Mouse (Mus musculus): Measurements from ENCODE around the gene Capn5. TPM values are rescaled to one million over a fixed set of nuclear protein-coding genes. Genes with fewer than 3 reads are reported as not detected.

The Capn5 gene
- 5.0 and 5.7 TPM in 2 replicates for polyA plus RNA-seq (2016; fragmentation: Nextera tagmentation; extraction: Ambion mirVana)

DNA sequence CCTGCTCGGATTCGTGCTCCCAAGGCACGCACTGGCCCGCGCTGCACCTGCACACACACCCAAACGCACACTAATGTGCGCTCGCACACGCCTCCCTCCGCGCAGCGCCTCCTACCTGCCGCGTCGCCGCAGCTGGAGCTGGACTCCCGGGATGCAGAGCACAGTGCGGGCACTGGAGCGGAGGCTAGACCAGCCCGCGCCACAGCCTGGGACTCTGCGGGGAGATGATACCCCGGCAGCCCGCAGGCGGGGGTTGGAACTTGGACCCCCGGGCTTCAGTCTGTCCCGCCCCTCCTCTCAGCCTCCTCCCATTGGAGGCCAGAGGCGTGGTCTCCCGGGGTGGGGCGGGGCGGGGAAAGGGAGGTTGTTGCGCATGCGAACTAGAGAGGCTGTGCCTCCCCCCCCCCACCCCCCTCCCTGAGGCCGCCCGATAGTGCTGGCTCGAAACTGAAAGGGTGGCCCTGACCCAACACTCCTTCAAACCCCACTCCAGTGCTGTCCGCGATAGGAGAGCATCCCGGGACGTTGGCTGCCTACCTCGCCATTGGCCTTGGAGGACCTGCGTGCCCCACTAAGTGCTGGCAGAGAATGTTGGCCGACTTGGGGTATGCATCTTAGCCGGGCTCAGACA, at the start of gene Capn5:
Gene Capn5, minus strand, starts transcription at position 346 of the 631 bp plus-strand sequence.
- Histone ChIP-seq H3K4me3 (peak within 1 kb of the TSS; percentile 75), H3K9me3 (no peaks in the 10 kb centered on the region), H3K9ac (peak within 1 kb of the TSS; percentile 67), H3K4me2 (replicated peaks) (peak within 1 kb of the TSS; percentile 87), H3K27me3 (no peaks in the 10 kb centered on the region; the same call in 1 of the 2 replicates), H3K36me3 (no peaks in the 10 kb centered on the region), H3K27ac (0 out of 2 replicates have a peak within 1 kb of the TSS, but pooled peaks have one; percentile 30), H3K4me1 (peaks cover 9% of the 10 kb centered on the region; the same call in 1 of the 2 replicates)
- WGBS: 2% methylated on average over 37 of the region's 44 CpGs
- peak; percentile 74 for ATAC-seq (ENCODE audit: insufficient number of reproducible peaks, insufficient read depth, low FRiP score, low TSS enrichment)

DNA sequence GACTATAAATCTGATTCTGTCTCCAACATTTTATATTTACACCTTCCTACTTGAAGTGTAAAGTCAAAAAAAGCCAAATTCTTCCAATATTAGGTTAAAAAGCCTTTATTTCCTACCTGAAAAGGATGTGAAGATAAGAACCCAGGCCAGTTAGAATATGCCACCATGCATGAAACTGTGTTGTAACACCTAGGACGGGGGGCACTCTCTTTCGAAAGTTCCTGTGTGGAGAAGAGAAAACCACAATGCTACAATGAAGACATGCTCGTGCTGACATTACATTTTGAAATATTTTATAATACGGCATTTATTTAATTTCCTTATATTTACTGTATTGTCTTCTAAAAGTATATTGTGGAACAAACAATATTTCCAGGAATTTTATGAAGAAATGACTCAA, 45.7 kb upstream of the Capn5 start:
- no peak overlapping the region for H3K9ac ChIP-seq
- H3K4me2 ChIP-seq (replicated peaks): no peak overlapping the region
- H3K36me3 ChIP-seq: no peaks in the 10 kb centered on the region
- H3K4me1 ChIP-seq: no peaks in the 10 kb centered on the region
- H3K27me3 ChIP-seq: no peaks in the 10 kb centered on the region
- no peak overlapping the region for H3K4me3 ChIP-seq
- 92% methylated on average over 4 of the region's 4 CpGs for WGBS
- no peaks in the 10 kb centered on the region for H3K9me3 ChIP-seq
- H3K27ac ChIP-seq: no peak overlapping the region
- ATAC-seq (ENCODE audit: insufficient number of reproducible peaks, insufficient read depth, low FRiP score, low TSS enrichment): no peak

DNA sequence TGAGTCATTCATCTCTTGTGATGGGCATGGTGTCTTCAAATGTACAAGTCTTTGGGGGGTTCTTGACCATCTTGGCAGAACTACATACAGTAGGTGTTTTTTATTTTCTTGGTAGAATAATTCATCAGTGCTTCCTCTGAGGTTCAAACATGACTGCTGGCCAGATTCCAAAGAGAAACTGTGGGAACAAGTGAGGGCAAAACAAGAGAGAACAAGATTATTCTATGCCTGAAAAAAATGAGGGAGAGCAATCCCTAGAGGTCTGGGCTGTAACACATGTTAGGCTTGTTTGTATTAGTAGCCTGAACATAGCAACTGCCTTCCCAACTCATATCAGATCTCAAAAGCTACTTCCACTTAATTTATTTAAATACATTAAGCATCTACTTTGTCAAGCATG, 38.6 kb upstream of the Capn5 start:
- Histone ChIP-seq H3K36me3 (no peaks in the 10 kb centered on the region), H3K4me3 (no peak overlapping the region), H3K4me1 (no peaks in the 10 kb centered on the region), H3K27ac (no peak overlapping the region), H3K4me2 (replicated peaks) (no peak overlapping the region), H3K9ac (no peak overlapping the region), H3K27me3 (no peaks in the 10 kb centered on the region), H3K9me3 (no peaks in the 10 kb centered on the region)
- ATAC-seq (ENCODE audit: insufficient number of reproducible peaks, insufficient read depth, low FRiP score, low TSS enrichment): no peak

DNA sequence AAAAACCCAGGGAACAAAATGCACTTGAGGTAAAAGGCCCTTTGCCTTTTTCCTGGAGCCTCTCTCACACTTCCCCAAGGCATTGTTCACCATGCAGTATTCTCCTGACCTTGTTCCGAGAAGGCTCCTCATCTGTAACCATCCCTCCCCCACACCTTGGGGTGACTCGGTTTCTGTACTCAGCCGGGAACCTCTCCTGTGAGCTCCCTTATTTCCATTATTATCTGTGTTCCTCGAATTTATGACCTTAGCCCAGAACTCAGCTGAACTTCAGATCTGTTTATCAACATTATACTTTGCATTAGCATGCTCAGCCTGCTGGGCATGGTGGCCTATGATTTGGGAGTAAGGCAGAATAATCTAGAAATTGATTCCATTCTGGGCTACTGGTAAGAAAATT, 24.9 kb upstream of the Capn5 start:
- WGBS: 75% methylated on average over 4 of the region's 4 CpGs
- Histone ChIP-seq H3K27ac (no peak overlapping the region), H3K4me3 (no peak overlapping the region), H3K4me1 (no peaks in the 10 kb centered on the region), H3K27me3 (no peaks in the 10 kb centered on the region), H3K36me3 (no peaks in the 10 kb centered on the region), H3K4me2 (replicated peaks) (no peak overlapping the region), H3K9ac (no peak overlapping the region), H3K9me3 (no peaks in the 10 kb centered on the region)
- no peak for ATAC-seq (ENCODE audit: insufficient number of reproducible peaks, insufficient read depth, low FRiP score, low TSS enrichment)

DNA sequence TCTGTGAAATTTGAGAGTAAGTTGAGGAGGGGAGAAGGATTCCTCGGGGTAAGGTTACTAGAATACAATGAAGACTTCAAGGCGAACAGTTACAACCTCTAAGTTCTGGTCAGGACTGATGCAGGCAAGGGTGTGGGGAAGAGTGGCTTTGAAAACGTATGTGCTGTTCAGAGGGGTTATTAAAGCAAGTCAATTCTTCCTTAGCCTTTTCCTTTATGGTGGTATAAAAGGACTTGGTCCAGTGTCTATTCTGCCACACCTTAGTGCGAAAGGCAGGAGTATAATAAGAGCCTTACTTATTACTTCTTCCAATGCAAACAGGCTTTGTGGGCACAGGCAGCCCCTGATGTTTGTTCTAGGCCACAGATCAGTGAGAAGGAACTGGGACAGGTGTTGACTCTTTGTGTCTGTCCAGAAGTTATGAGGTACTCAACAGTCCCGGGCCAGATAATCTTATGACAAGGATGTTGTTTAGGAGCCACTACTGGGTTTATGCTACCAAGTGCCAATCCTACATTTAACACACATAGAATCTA, 23.5 kb upstream of the Capn5 start:
- Histone ChIP-seq H3K27ac (no peak overlapping the region), H3K36me3 (no peaks in the 10 kb centered on the region), H3K4me2 (replicated peaks) (no peak overlapping the region), H3K9me3 (no peaks in the 10 kb centered on the region), H3K4me1 (no peaks in the 10 kb centered on the region), H3K9ac (no peak overlapping the region), H3K27me3 (peaks cover 2% of the 10 kb centered on the region), H3K4me3 (no peak overlapping the region)
- 74% methylated on average over 5 of the region's 5 CpGs for WGBS
- no peak for ATAC-seq (ENCODE audit: insufficient number of reproducible peaks, insufficient read depth, low FRiP score, low TSS enrichment)

DNA sequence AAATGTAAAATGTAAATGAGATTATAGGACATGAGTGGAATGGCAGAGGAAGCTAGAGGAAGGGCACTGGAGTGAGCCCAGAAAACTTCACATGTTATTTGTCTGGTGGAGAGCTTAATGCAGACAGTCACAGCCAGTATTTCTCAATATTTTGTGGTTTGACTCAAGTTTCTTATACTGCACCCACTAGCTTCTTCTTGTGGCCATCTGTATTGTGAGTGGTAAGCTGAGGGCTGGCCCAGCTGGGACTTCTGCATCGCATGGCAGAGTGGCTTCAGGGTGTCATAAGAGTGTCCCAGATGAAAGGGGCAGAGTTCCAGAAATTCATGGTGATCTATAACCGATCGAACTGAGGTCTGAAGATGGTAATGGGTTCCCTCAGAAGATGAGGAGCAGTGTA, 22.3 kb upstream of the Capn5 start:
- Histone ChIP-seq H3K4me2 (replicated peaks) (no peak overlapping the region), H3K9ac (no peak overlapping the region), H3K9me3 (no peaks in the 10 kb centered on the region), H3K27ac (no peak overlapping the region), H3K27me3 (peaks cover 13% of the 10 kb centered on the region), H3K36me3 (no peaks in the 10 kb centered on the region), H3K4me3 (no peak overlapping the region), H3K4me1 (no peaks in the 10 kb centered on the region)
- WGBS: 88% methylated on average over 3 of the region's 3 CpGs
- no peak for ATAC-seq (ENCODE audit: insufficient number of reproducible peaks, insufficient read depth, low FRiP score, low TSS enrichment)

DNA sequence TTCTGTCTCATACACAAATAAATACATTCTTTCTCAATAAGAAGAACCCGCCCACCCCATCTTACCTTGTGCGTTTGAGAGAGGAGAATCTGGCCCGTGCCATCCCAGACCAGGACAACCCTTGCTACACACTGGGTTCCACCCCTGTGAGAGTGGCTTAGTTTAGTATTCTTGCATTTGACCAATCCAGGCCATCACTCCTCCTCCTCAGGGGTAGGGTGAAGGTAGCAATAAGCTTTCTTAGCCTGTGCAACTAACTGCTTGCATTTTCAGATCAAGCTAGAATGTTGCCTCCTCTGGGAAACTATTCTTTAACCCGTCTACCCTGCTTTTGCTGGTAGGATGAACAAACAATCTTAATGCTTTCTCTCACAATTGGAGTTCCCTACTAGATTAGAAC, 21.3 kb upstream of the Capn5 start, which contains the start of gene B3gnt6:
Gene B3gnt6, minus strand, starts transcription at position 101 of the 400 bp plus-strand sequence.
- H3K4me3 ChIP-seq: no peak within 1 kb of the TSS
- no peak within 1 kb of the TSS for H3K27ac ChIP-seq
- WGBS: 86% methylated on average over 4 of the region's 4 CpGs
- H3K4me2 ChIP-seq (replicated peaks): no peak within 1 kb of the TSS
- peaks cover under 1% of the 10 kb centered on the region; the same call in 1 of the 2 replicates for H3K4me1 ChIP-seq
- ATAC-seq (ENCODE audit: insufficient number of reproducible peaks, insufficient read depth, low FRiP score, low TSS enrichment): no peak
- H3K27me3 ChIP-seq: peaks cover 23% of the 10 kb centered on the region
- no peak within 1 kb of the TSS for H3K9ac ChIP-seq
- no peaks in the 10 kb centered on the region for H3K9me3 ChIP-seq
- no peaks in the 10 kb centered on the region for H3K36me3 ChIP-seq

DNA sequence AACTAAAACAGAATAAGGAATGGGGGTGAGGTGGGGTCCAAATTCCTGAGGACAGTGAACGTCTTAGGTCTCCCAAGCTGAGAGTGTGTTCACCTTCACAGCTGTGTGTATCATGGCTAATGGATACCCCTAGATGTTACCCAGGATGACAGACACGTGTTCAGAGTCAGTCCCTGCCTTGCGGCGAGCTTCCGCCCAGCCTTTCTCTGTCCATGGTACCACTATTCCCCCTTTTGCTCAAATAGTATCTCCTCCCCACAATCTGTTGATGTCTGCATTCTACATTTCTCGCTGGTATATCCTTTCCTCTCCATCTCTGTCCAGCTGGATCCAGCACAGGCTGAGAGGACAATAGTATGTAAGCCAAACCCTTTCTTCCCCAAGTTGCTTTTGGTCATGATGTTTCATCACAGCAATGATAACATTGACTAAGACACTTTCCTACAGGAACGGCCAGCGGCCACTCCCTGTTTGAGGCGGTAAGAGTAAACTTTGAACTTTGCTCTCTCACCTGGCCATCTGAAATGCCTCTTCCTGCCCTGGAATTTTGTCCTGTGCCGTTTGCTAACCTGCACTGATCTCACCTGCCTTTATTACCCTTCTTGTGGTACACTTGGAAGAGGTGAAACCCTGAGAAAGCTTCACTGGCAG, 17.2 kb upstream of the Capn5 start:
- WGBS: 37% methylated on average over 10 of the region's 10 CpGs
- Histone ChIP-seq H3K4me2 (replicated peaks) (no peak overlapping the region), H3K9me3 (no peaks in the 10 kb centered on the region), H3K4me1 (peaks cover 11% of the 10 kb centered on the region), H3K9ac (no peak overlapping the region), H3K36me3 (no peaks in the 10 kb centered on the region), H3K4me3 (no peak overlapping the region), H3K27me3 (peaks cover 56% of the 10 kb centered on the region), H3K27ac (no peak overlapping the region)
- no peak for ATAC-seq (ENCODE audit: insufficient number of reproducible peaks, insufficient read depth, low FRiP score, low TSS enrichment)

DNA sequence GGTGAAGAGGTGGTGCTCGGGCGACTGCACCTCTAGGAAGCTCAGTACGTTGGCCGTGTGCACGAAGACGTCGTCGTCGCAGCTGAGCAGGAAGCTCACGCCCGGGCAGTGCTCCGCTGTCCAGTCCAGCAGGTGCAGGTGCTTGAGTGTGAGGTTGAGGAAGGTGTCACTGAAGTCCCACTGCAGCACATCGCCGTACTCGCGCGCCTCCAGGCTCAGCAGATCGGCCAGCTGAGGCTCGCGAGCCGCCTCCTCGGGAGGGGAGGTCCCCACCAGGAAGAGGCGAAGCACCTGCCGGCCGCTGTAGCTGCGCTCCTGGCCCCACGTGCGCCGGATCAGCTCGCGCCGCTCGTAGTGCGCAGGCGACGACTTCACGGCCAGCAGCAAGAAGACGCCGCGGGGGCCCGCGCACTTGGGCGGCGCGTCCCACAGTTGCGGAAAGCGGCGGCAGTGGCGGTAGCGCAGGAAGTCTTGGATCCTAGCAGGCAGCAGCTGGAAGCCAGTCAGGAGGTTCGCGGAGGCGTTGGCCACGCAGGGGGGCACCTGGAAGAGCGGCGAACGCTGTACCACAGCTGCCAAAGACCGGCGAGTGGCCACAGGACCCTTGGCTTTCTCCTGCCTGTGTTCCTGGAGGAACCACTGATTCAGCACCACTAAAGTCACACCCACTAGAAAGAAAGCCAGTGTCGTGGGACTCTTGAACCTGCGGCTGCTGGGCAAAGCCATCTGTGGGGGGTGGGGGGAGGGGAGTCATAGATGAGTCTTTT, 16.1 kb upstream of the Capn5 start:
- H3K4me3 ChIP-seq: peak overlapping the region; percentile 34
- H3K36me3 ChIP-seq: no peaks in the 10 kb centered on the region
- H3K27ac ChIP-seq: no peak overlapping the region
- peaks cover 56% of the 10 kb centered on the region for H3K27me3 ChIP-seq
- 2% methylated on average over 61 of the region's 61 CpGs for WGBS
- peaks cover 11% of the 10 kb centered on the region for H3K4me1 ChIP-seq
- peak overlapping the region; percentile 66 for H3K4me2 ChIP-seq (replicated peaks)
- H3K9me3 ChIP-seq: no peaks in the 10 kb centered on the region
- H3K9ac ChIP-seq: 0 out of 2 replicates have a peak overlapping the region, but pooled peaks have one; percentile 0
- 0 out of 2 replicates have a peak, but pooled peaks have one; percentile 65 for ATAC-seq (ENCODE audit: insufficient number of reproducible peaks, insufficient read depth, low FRiP score, low TSS enrichment)

DNA sequence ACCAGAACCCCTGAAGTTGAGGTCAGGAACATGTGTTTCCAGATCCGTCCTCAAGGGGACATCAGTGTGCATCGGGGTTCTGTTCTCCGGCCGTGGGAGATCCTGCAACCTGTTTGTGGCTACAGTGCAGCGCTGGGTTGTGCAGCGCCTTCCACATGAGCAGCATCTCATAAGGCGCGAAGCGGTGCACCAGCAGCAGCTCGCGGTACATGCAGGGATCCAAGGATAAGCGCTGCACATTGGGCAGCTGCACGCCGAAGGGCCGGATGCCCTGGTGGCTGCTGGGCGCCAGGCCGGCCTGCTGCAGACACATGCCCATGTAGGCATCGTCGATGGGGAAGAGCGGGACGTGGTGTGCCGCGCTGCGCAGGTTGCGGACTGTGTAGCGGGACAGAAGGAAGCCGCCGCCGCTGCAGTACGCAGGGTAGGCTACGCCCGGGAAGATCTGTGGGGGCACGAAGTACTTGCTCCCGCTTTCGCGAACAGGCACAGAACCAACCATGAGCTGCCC, 15.5 kb upstream of the Capn5 start:
- H3K27me3 ChIP-seq: peaks cover 56% of the 10 kb centered on the region
- no peak overlapping the region for H3K27ac ChIP-seq
- peak overlapping the region; percentile 34 for H3K4me3 ChIP-seq
- no peaks in the 10 kb centered on the region for H3K36me3 ChIP-seq
- peaks cover 11% of the 10 kb centered on the region for H3K4me1 ChIP-seq
- H3K9ac ChIP-seq: no peak overlapping the region
- no peaks in the 10 kb centered on the region for H3K9me3 ChIP-seq
- peak; percentile 42; the same call in 1 of the 2 replicates for ATAC-seq (ENCODE audit: insufficient number of reproducible peaks, insufficient read depth, low FRiP score, low TSS enrichment)
- peak overlapping the region; percentile 66 for H3K4me2 ChIP-seq (replicated peaks)
- WGBS: 7% methylated on average over 36 of the region's 36 CpGs

DNA sequence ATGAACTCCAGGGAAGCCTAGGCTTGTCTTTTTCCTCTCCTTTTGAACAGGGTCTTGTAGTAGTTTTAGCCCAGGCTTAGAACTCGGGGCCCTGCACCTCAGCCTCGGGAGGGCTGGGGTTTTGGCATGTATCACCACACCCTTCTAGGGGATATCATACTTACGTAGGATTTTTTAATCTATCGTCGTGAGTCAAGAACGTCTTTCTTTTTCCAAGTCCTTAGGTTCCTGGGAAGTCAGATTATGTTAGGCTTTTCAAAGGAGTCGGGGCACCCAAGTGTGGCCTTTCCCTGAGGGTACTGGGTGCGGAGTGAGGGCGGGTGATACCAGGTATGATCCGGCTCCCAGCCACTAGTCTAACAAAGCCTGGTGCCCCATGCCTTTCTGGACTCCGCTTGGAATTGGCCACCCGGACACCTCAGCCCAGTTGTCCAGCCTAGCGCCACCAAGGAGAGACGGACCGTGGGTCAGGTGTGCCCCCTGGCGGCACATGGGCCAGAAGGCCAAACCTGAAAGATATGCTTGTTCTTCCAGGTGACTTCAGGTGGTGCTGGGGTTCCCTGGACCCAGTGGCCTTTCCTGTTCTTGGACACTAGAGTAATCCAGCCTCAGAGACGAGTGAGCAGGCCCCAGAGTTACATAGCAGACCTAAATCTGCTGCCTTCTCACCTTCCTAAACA, 13.6 kb upstream of the Capn5 start:
- ATAC-seq (ENCODE audit: insufficient number of reproducible peaks, insufficient read depth, low FRiP score, low TSS enrichment): no peak
- Histone ChIP-seq H3K27me3 (peaks cover 55% of the 10 kb centered on the region), H3K4me1 (peaks cover 11% of the 10 kb centered on the region), H3K9me3 (no peaks in the 10 kb centered on the region), H3K4me2 (replicated peaks) (no peak overlapping the region), H3K36me3 (no peaks in the 10 kb centered on the region), H3K27ac (no peak overlapping the region), H3K9ac (no peak overlapping the region), H3K4me3 (no peak overlapping the region)
- whole genome bisulfite sequencing: 58% methylated on average over 17 of the region's 17 CpGs
